Mouse (Mus musculus): Measurements from ENCODE around the gene Olfr686. TPM values are rescaled to one million over a fixed set of nuclear protein-coding genes. Genes with fewer than 3 reads are reported as not detected.

Olfr686 gene
- total and polyA plus RNA-seq, 3 experiments: not detected

DNA sequence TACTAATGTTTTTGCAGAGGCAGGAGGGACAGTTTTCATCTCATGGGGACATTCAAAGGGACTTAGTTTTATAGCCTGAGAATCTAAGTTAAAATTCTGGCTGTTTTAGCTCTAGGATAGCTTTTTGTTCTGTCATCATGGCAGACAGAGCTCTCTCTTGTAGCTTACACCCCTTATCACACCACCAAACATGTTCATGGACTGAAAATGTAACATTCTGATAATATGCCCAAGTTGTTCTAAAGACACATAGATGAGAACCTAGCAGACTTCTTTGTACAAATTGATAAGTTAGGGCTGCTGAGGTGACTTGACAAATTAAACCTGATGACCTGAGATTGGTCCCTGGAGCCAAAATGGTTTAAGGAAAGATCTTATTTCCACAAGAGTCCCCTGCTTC lies 19.4 kb upstream of the Olfr686 start:
- Histone ChIP-seq H3K36me3 (replicated peaks in 1 of 2; ENCODE audit: control insufficient read depth in 1 of 2, insufficient read depth in 1 of 2, low read length in 1 of 2) (no peaks in the 10 kb centered on the region), H3K79me2 (replicated peaks; ENCODE audit: control insufficient read depth, extremely low read depth, insufficient read depth, poor library complexity, severe bottlenecking) (no peaks in the 10 kb centered on the region), H3K4me1 (ENCODE audit: control insufficient read depth in 1 of 2, insufficient read depth in 2 of 2) (no peaks in the 10 kb centered on the region), H3K9me3 (replicated peaks; ENCODE audit: low read length) (no peaks in the 10 kb centered on the region), H3K9ac (ENCODE audit: insufficient read depth, low read depth) (no peak overlapping the region), H3K4me2 (ENCODE audit: insufficient read depth, low read depth, poor library complexity, severe bottlenecking) (no peak overlapping the region), H3K27ac (ENCODE audit: insufficient read depth, low read depth) (no peak overlapping the region), H3K27me3 (replicated peaks) (no peaks in the 10 kb centered on the region), H3K4me3 (replicated peaks in 1 of 3; ENCODE audit: low read depth in 2 of 3, low read length in 2 of 3, poor library complexity in 1 of 3) (no peak overlapping the region)
- dilution Hi-C loops (cut with MboI; ENCODE audit: extremely low pct_ligation_motif_present, extremely low pct_unique_long_range_greater_than_20kb, low sequenced_read_pairs) (no loop called here), in situ Hi-C loops (cut with MboI; ENCODE audit: low pct_ligation_motif_present, low pct_unique_long_range_greater_than_20kb, low sequenced_read_pairs) (no loop called here)
- no peak for DNase-seq (ENCODE audit: extremely low read depth)
- TF ChIP-seq POLR2A (IDR thresholded peaks at IDR 0.05; ENCODE audit: low read depth, low read length) (no peak), ZKSCAN1 (IDR thresholded peaks at IDR 0.05; ENCODE audit: borderline replicate concordance, low read depth, low read length) (no peak), MAZ (IDR thresholded peaks at IDR 0.05; ENCODE audit: low read depth, low read length) (no peak), PAX5 (IDR thresholded peaks at IDR 0.05; ENCODE audit: low read length) (no peak), RAD21 (IDR thresholded peaks at IDR 0.05; ENCODE audit: low read depth, low read length) (no peak), BHLHE40 (IDR thresholded peaks at IDR 0.05; ENCODE audit: low read depth, low read length) (no peak), RCOR1 (conservative IDR thresholded peaks at IDR 0.05; ENCODE audit: low read depth, low read length) (no peak), ELF1 (IDR thresholded peaks at IDR 0.05; ENCODE audit: low read depth, low read length) (no peak), JUND (conservative IDR thresholded peaks at IDR 0.05; ENCODE audit: low read depth, low read length) (no peak), POLR2AphosphoS2 (IDR thresholded peaks at IDR 0.05; ENCODE audit: low read depth, low read length) (no peak)

- Histone ChIP-seq H3K36me3 (replicated peaks in 1 of 2; ENCODE audit: control insufficient read depth in 1 of 2, insufficient read depth in 1 of 2, low read length in 1 of 2) (no peaks in the 10 kb centered on the region), H3K4me2 (ENCODE audit: insufficient read depth, low read depth, poor library complexity, severe bottlenecking) (no peak overlapping the region), H3K4me3 (replicated peaks in 1 of 3; ENCODE audit: low read depth in 2 of 3, low read length in 2 of 3, poor library complexity in 1 of 3) (no peak overlapping the region), H3K9me3 (replicated peaks; ENCODE audit: low read length) (no peaks in the 10 kb centered on the region), H3K27me3 (replicated peaks) (no peaks in the 10 kb centered on the region), H3K9ac (ENCODE audit: insufficient read depth, low read depth) (no peak overlapping the region), H3K27ac (ENCODE audit: insufficient read depth, low read depth) (no peak overlapping the region), H3K4me1 (ENCODE audit: control insufficient read depth in 1 of 2, insufficient read depth in 2 of 2) (no peaks in the 10 kb centered on the region), H3K79me2 (replicated peaks; ENCODE audit: control insufficient read depth, extremely low read depth, insufficient read depth, poor library complexity, severe bottlenecking) (no peaks in the 10 kb centered on the region)
- dilution Hi-C loops (cut with MboI; ENCODE audit: extremely low pct_ligation_motif_present, extremely low pct_unique_long_range_greater_than_20kb, low sequenced_read_pairs): no loop called here
- DNase-seq (ENCODE audit: extremely low read depth): no peak
- peak; percentile 83 for TF ChIP-seq ZNF384 (IDR thresholded peaks at IDR 0.05; ENCODE audit: low read depth, low read length)
- TF ChIP-seq TBP (conservative IDR thresholded peaks at IDR 0.05; ENCODE audit: low read depth, low read length): no peak
- no peak for TF ChIP-seq MEF2A (IDR thresholded peaks at IDR 0.05; ENCODE audit: borderline replicate concordance, low read depth, low read length)
- in situ Hi-C loops (cut with MboI; ENCODE audit: low pct_ligation_motif_present, low pct_unique_long_range_greater_than_20kb, low sequenced_read_pairs): no loop called here
These were observed 18.8 kb upstream of the Olfr686 start for GRCm38 (mm10) chr7:105226072-105226471.

DNA sequence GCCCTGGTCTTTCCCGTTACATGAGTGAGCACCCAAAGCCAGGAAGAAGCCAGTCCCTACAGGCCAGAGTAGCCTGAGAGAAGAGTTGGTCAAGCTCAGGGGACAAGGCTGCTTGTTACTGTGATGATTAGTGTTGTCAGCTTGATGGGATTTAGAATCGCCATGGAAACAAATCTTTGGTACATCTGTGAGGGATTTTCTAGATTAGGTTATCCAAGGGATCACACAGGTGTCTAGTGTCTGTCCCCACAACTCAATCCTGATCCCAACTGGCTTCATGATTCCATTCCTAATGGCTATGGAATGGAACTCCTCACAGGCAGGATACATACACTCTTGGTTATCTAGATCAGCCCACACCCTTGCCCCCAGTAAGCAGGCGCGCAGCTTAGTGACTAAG lies 11.0 kb upstream of the Olfr686 start:
- TF ChIP-seq MXI1 (IDR thresholded peaks at IDR 0.05; ENCODE audit: low read depth, low read length) (no peak), RAD21 (IDR thresholded peaks at IDR 0.05; ENCODE audit: low read depth, low read length) (no peak), GABPA (IDR thresholded peaks at IDR 0.05; ENCODE audit: insufficient replicate concordance, low read depth, low read length) (no peak), ZC3H11A (IDR thresholded peaks at IDR 0.05; ENCODE audit: low read depth, low read length) (no peak), USF2 (conservative IDR thresholded peaks at IDR 0.05; ENCODE audit: low read depth, low read length) (no peak), KAT2A (IDR thresholded peaks at IDR 0.05; ENCODE audit: insufficient replicate concordance, low read length) (no peak), MYC (IDR thresholded peaks at IDR 0.05; ENCODE audit: low read depth, low read length) (no peak), NRF1 (IDR thresholded peaks at IDR 0.05; ENCODE audit: low read depth, low read length) (no peak), ELF1 (IDR thresholded peaks at IDR 0.05; ENCODE audit: low read depth, low read length) (no peak), TCF12 (IDR thresholded peaks at IDR 0.05; ENCODE audit: low read depth, low read length) (no peak), TBP (conservative IDR thresholded peaks at IDR 0.05; ENCODE audit: low read depth, low read length) (no peak), POLR2AphosphoS2 (IDR thresholded peaks at IDR 0.05; ENCODE audit: low read depth, low read length) (no peak), HCFC1 (IDR thresholded peaks at IDR 0.05; ENCODE audit: low read depth, low read length) (no peak), MAFK (IDR thresholded peaks at IDR 0.05; ENCODE audit: insufficient replicate concordance, low read length) (no peak), NELFE (IDR thresholded peaks at IDR 0.05; ENCODE audit: low read depth, low read length) (no peak), ETS1 (conservative IDR thresholded peaks at IDR 0.05; ENCODE audit: low read depth, low read length) (no peak), MAX (IDR thresholded peaks at IDR 0.05; ENCODE audit: low read length) (no peak), BHLHE40 (IDR thresholded peaks at IDR 0.05; ENCODE audit: low read depth, low read length) (no peak)
- Histone ChIP-seq H3K4me2 (ENCODE audit: insufficient read depth, low read depth, poor library complexity, severe bottlenecking) (no peak overlapping the region), H3K79me2 (replicated peaks; ENCODE audit: control insufficient read depth, extremely low read depth, insufficient read depth, poor library complexity, severe bottlenecking) (no peaks in the 10 kb centered on the region), H3K9ac (ENCODE audit: insufficient read depth, low read depth) (no peak overlapping the region), H3K36me3 (replicated peaks in 1 of 2; ENCODE audit: control insufficient read depth in 1 of 2, insufficient read depth in 1 of 2, low read length in 1 of 2) (no peaks in the 10 kb centered on the region), H3K9me3 (replicated peaks; ENCODE audit: low read length) (no peaks in the 10 kb centered on the region), H3K27ac (ENCODE audit: insufficient read depth, low read depth) (no peak overlapping the region), H3K4me1 (ENCODE audit: control insufficient read depth in 1 of 2, insufficient read depth in 2 of 2) (no peaks in the 10 kb centered on the region), H3K27me3 (replicated peaks) (no peaks in the 10 kb centered on the region), H3K4me3 (replicated peaks in 1 of 3; ENCODE audit: low read depth in 2 of 3, low read length in 2 of 3, poor library complexity in 1 of 3) (no peak overlapping the region)
- dilution Hi-C loops (cut with MboI; ENCODE audit: extremely low pct_ligation_motif_present, extremely low pct_unique_long_range_greater_than_20kb, low sequenced_read_pairs): no loop called here
- no peak for DNase-seq (ENCODE audit: extremely low read depth)
- in situ Hi-C loops (cut with MboI; ENCODE audit: low pct_ligation_motif_present, low pct_unique_long_range_greater_than_20kb, low sequenced_read_pairs): no loop called here
